Mouse (Mus musculus) testis, adult 10 weeks (tissue): Measurements from ENCODE around the gene 1700016H13Rik. TPM values are rescaled to one million over a fixed set of nuclear protein-coding genes. Genes with fewer than 3 reads are reported as not detected.

Experiments used
- polyA plus RNA-seq: library from polyadenylated mRNA; stranded (reverse); fragments of 350-450 nt; fragmentation: Illumina TruSeq; extraction: RNeasy Lipid Tissue Mini Kit (QIAGEN cat#74804); gene quantifications from one replicate; pipeline ENCODE4 v1.2.3, GENCODE M21; 2014; ENCODE audit warnings: low read depth, low replicate concordance

1700016H13Rik gene
- 522 TPM for polyA plus RNA-seq

GRCm38 (mm10) chr5:103655346-103656118 lies at the start of gene 1700016H13Rik:
1700016H13Rik (minus strand) TSS chr5:103656010.

GRCm38 (mm10) chr5:103691624-103692530 lies 36.1 kb upstream of the 1700016H13Rik start, which contains the start of gene Aff1:
Aff1 (plus strand) TSS chr5:103692374.

DNA sequence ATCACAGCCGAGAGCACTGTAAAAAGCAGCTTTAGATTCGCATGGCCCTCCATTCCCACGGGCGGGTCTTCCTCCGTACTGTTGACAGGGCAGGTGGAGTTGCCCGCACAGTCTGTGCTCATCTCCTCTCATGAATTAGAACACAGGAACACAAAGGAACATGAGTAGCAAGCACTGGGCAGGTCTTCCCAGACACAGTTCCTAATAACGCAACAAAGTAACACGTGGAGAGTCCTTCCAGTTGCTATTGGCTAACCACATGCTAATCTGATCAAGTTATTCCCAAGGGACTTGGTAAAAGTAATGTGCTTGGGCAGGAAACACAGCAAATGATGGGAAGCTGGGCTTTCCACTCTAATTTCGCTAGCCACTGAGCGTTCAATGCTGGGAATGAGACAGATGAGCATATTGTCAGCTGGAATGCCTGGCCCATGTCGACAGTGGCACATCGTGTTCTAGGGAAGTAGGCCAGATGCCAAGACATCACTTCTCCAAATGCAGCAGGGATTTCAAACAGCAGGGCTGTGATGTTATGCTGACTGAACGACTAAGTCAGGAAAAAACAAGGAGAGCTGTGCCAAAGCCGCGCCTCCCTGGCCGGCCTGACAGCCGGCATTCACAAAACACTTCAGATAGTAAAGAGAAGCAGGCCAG lies 26.6 kb downstream of the 1700016H13Rik start, which contains the start of gene Slc10a6:
Gene Slc10a6, minus strand, starts transcription at position 293 of the 654 bp plus-strand sequence.

Other genes starting within 250 kb of the 1700016H13Rik start
- 6.1 TPM for gene Ptpn13, start 230.8 kb downstream of the 1700016H13Rik start, polyA plus RNA-seq
- gene Slc10a6, start 26.6 kb downstream of the 1700016H13Rik start, polyA plus RNA-seq, result 0.87 TPM
- 2.2 TPM for gene Aff1, start 36.4 kb upstream of the 1700016H13Rik start, polyA plus RNA-seq